25 mouse cellular contexts compared by ENCODE assay signal in the genomic region with DNA sequence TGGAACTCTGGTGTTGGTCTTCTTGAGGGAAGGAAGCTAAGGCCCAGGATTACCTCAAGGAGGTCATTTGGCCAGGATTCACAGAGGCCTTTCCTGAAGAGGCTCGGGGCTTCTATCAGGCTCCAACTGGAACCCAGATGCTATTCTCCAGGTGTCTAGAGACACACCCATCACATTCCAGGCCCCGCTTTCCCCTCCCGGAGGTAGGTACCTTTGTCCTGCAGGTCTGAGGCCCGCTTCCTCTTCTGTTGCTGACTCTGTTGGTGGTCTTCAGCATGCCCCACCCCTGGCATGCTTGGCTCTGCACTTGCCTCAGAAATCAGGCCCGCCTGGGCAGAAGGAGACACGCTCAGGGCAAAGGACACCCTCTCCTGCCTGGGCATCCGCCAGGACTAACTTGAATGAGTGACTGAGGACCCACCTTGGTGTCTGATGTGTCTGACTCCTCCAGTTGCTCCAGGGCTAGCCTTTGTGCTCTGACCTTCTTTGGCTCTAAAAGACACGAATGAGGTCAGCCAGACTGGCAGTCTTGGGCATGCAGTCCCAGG. TPM values are rescaled to one million over a fixed set of nuclear protein-coding genes. Genes with fewer than 3 reads are reported as not detected.
DNase-seq lines count a peak whose midpoint lies in the region; ATAC-seq lines count a peak whose summit lies in the region.
"Had no signal": no experiment of that assay in that cellular context is flagged by ENCODE, and none has a peak within 500 bp of the region (broad histone marks: within the 10 kb centered on the region; RNA-seq: fewer than 3 reads in every experiment).

No protein-coding gene starts in this region.

- H3K9me3 ChIP-seq in stomach, embryonic 14.5 days (ENCODE audit: control insufficient read depth, low read depth, low read length) = no peaks in the 10 kb centered on the region
- H3K9me3 ChIP-seq: forebrain, embryonic 13.5 days; limb, embryonic 12.5 days; liver, embryonic 12.5 days; megakaryocyte, embryonic 14.5 days; neural tube, embryonic 13.5 days had no signal

- H3K4me1 ChIP-seq in stomach, embryonic 14.5 days (ENCODE audit: control insufficient read depth, insufficient read depth, low read length) = peaks cover 14% of the 10 kb centered on the region; the same call in 1 of the 2 replicates

- 57% methylated on average over 8 of the region's 8 CpGs for WGBS in stomach, embryonic 14.5 days

- no peak overlapping the region for H3K9ac ChIP-seq in stomach, embryonic 14.5 days (replicated peaks; ENCODE audit: low read depth, low read length)
- H3K9ac ChIP-seq: forebrain, embryonic 13.5 days; hindbrain, embryonic 14.5 days; limb, embryonic 12.5 days; neural tube, embryonic 13.5 days had no signal

- no peak overlapping the region for H3K4me2 ChIP-seq in stomach, embryonic 14.5 days (replicated peaks; ENCODE audit: low read depth, low read length)
- H3K4me2 ChIP-seq: forebrain, embryonic 13.5 days; hindbrain, embryonic 14.5 days; limb, embryonic 12.5 days; neural tube, embryonic 13.5 days had no signal

- H3K27ac ChIP-seq in stomach, embryonic 14.5 days (ENCODE audit: low read length) = peak overlapping the region; percentile 85; the same call in 1 of the 2 replicates
- H3K27ac ChIP-seq: forebrain, embryonic 13.5 days; hindbrain, embryonic 14.5 days; limb, embryonic 12.5 days; liver, embryonic 12.5 days; neural tube, embryonic 13.5 days had no signal

- DNase-seq in cerebellum, adult 9-11 months = peak; percentile 18
- no peak for DNase-seq in cerebellum, postnatal 25 days
- DNase-seq in kidney, postnatal 25 days = peak; percentile 27 to 59
- no peak for DNase-seq in kidney, adult 8-10 months
- DNase-seq in ZHBTc4 (ENCODE audit: low read depth, low spot score) = peak; percentile 68
- no peak for DNase-seq in right cerebral cortex, postnatal 10 days (ENCODE audit: low spot score in 2 of 2)
- no peak for DNase-seq in gastrocnemius, adult 8-10 months (ENCODE audit: low spot score in 2 of 2)
- DNase-seq: adrenal gland, adult 8-10 months; cerebellum, postnatal 36 days; gastrocnemius, postnatal 25 days; heart, postnatal 10 days; kidney, adult 18-20 months; layer of hippocampus, adult 9-11 months; lung, adult 2 months; midbrain, embryonic 14.5 days; thymus, postnatal 25 days had no signal

- H3K4me3 ChIP-seq in stomach, embryonic 14.5 days (ENCODE audit: low read depth, low read length) = no peak overlapping the region
- H3K4me3 ChIP-seq: forebrain, embryonic 13.5 days; limb, embryonic 12.5 days; liver, embryonic 12.5 days; neural tube, embryonic 13.5 days had no signal

- no peaks in the 10 kb centered on the region for H3K36me3 ChIP-seq in stomach, embryonic 14.5 days (ENCODE audit: control insufficient read depth, insufficient read depth, low read length)
- H3K36me3 ChIP-seq: limb, embryonic 12.5 days; liver, embryonic 12.5 days; neural tube, embryonic 13.5 days had no signal

- ATAC-seq in stomach, embryonic 14.5 days (ENCODE audit: insufficient number of reproducible peaks, insufficient read depth, low FRiP score, low read depth) = no peak
- ATAC-seq: forebrain, embryonic 13.5 days; liver, embryonic 12.5 days had no signal

- no peaks in the 10 kb centered on the region for H3K27me3 ChIP-seq in stomach, embryonic 14.5 days (ENCODE audit: control insufficient read depth, insufficient read depth, low read length)

RNA-seq across cellular contexts. Expression of gene Cables2, which starts 4.6 kb away (rescaled TPM):
- polyA plus RNA-seq in stomach, embryonic 14.5 days (2014; fragmentation: Nextera tagmentation; extraction: Ambion mirVana) = 15.5 and 20.4 TPM in 2 replicates
- total RNA-seq in gastrocnemius, adult 8-10 months (2022) = 10 to 100 TPM in 1 of 4 experiments, 1 to 10 TPM in 3; 8.1 to 10.8 (median 9.0) TPM

RNA-seq across cellular contexts. Expression of gene Rbbp8nl, which starts 11.8 kb away (rescaled TPM):
- polyA plus RNA-seq in stomach, embryonic 14.5 days (2014; fragmentation: Nextera tagmentation; extraction: Ambion mirVana) = 3.1 TPM in 2 replicates
- total RNA-seq in gastrocnemius, adult 8-10 months (2022) = not detected
- total RNA-seq: adrenal gland, adult 8-10 months; CH12.LX; gastrocnemius, postnatal 25 days; heart, postnatal 10 days had no signal
- polyA plus RNA-seq: forebrain, embryonic 13.5 days; hindbrain, embryonic 14.5 days; liver, embryonic 12.5 days; midbrain, embryonic 14.5 days; neural tube, embryonic 13.5 days had no signal

RNA-seq across cellular contexts. Expression of gene Rps21, which starts 20.7 kb away (rescaled TPM):
- 734 and 745 TPM in 2 replicates for polyA plus RNA-seq in stomach, embryonic 14.5 days (2014; fragmentation: Nextera tagmentation; extraction: Ambion mirVana)
- total RNA-seq in gastrocnemius, adult 8-10 months (2022) = 100 to 1,000 TPM; 348 to 580 (median 436) TPM

RNA-seq across cellular contexts. Expression of gene Lama5, which starts 52.2 kb away (rescaled TPM):
- polyA plus RNA-seq in stomach, embryonic 14.5 days (2014; fragmentation: Nextera tagmentation; extraction: Ambion mirVana) = 64.0 and 70.9 TPM in 2 replicates
- total RNA-seq in gastrocnemius, adult 8-10 months (2022) = 10 to 100 TPM; 10.8 to 16.5 (median 13.8) TPM

RNA-seq across cellular contexts. Expression of gene Gata5, which starts 56.7 kb away (rescaled TPM):
- polyA plus RNA-seq in stomach, embryonic 14.5 days (2014; fragmentation: Nextera tagmentation; extraction: Ambion mirVana) = 4.9 and 5.4 TPM in 2 replicates
- total RNA-seq in gastrocnemius, adult 8-10 months (2022) = not detected
- total RNA-seq: CH12.LX; gastrocnemius, postnatal 25 days had no signal
- polyA plus RNA-seq: forebrain, embryonic 13.5 days; frontal cortex, adult 2 months; midbrain, embryonic 14.5 days had no signal

Comparison
In these comparisons a context has a peak if more than half of its experiments do, and no peak if none do; other contexts are left out.
1. DNase-seq: peak in cerebellum, adult 9-11 months (single experiment), kidney, postnatal 25 days (2 of 2) and ZHBTc4 (single experiment); none in cerebellum, postnatal 25 days (0 of 2), kidney, adult 8-10 months (0 of 2), right cerebral cortex, postnatal 10 days (0 of 2) and gastrocnemius, adult 8-10 months (0 of 2).